Mouse (Mus musculus): ENCODE data around the gene H3f3a. TPM values are rescaled to one million over a fixed set of nuclear protein-coding genes. Genes with fewer than 3 reads are reported as not detected.

H3f3a gene
- polyA plus RNA-seq, 1 experiment, result 597 TPM

- Histone ChIP-seq H3K4me2 (ENCODE audit: low read depth) (peak overlapping the region; percentile 93), H3K27me3 (ENCODE audit: control insufficient read depth, insufficient read depth, insufficient read length) (no peaks in the 10 kb centered on the region)
- peak in 1 of 3 experiments; percentile 43 for TF ChIP-seq MYOG (IDR thresholded peaks at IDR 0.05; ENCODE audit: control insufficient read depth in 1 of 3, insufficient read depth in 1 of 3, insufficient read length in 2 of 3, low read depth in 2 of 3)
- no peak for TF ChIP-seq MAX (IDR thresholded peaks at IDR 0.05; ENCODE audit: low read depth)
- peak in 1 of 3 experiments; percentile 31 for TF ChIP-seq MYOD1 (IDR thresholded peaks at IDR 0.05; ENCODE audit: control insufficient read depth in 1 of 3, insufficient read length in 2 of 3, low read depth in 2 of 3)
Measured at GRCm38 (mm10) chr1:180777289-180777659, 36.5 kb downstream of the H3f3a start.

GRCm38 (mm10) chr1:180776494-180776893 lies 37.2 kb downstream of the H3f3a start:
- no peaks in the 10 kb centered on the region for H3K36me3 ChIP-seq (ENCODE audit: control insufficient read depth, insufficient read depth)
- H3K4me3 ChIP-seq, result no peak overlapping the region
- H3K4me2 ChIP-seq (ENCODE audit: low read depth), result peak overlapping the region; percentile 93
- no peaks in the 10 kb centered on the region for H3K27me3 ChIP-seq (ENCODE audit: control insufficient read depth, insufficient read depth, insufficient read length)
- H3ac ChIP-seq (ENCODE audit: control insufficient read depth, insufficient read length), result no peak overlapping the region
- no peaks in the 10 kb centered on the region for H3K79me2 ChIP-seq (ENCODE audit: control insufficient read depth, insufficient read depth)
- no peak for TF ChIP-seq MYOG (IDR thresholded peaks at IDR 0.05; ENCODE audit: control insufficient read depth in 1 of 3, insufficient read depth in 1 of 3, insufficient read length in 2 of 3, low read depth in 2 of 3)
- TF ChIP-seq TCF12 (IDR thresholded peaks at IDR 0.05; ENCODE audit: insufficient read depth, poor library complexity, severe bottlenecking), result no peak
- no peak for TF ChIP-seq MYOD1 (IDR thresholded peaks at IDR 0.05; ENCODE audit: control insufficient read depth in 1 of 3, insufficient read length in 2 of 3, low read depth in 2 of 3)
- TF ChIP-seq POLR2AphosphoS2 (IDR thresholded peaks at IDR 0.05; ENCODE audit: insufficient read length, low read depth), result no peak
- no peak for TF ChIP-seq POLR2A (IDR thresholded peaks at IDR 0.05; ENCODE audit: insufficient read length, low read depth)
- no peak for TF ChIP-seq TCF3 (IDR thresholded peaks at IDR 0.05; ENCODE audit: insufficient read length, low read depth)
- TF ChIP-seq REST (IDR thresholded peaks at IDR 0.05; ENCODE audit: insufficient read depth, insufficient read length), result no peak
- no peak for TF ChIP-seq E2F4 (IDR thresholded peaks at IDR 0.05; ENCODE audit: insufficient read depth)
- TF ChIP-seq SRF (IDR thresholded peaks at IDR 0.05; ENCODE audit: control insufficient read depth, insufficient read length, low read depth), result no peak
- no peak for TF ChIP-seq USF1 (IDR thresholded peaks at IDR 0.05; ENCODE audit: low read depth)
- TF ChIP-seq CEBPB (IDR thresholded peaks at IDR 0.05; ENCODE audit: insufficient read depth, poor library complexity, severe bottlenecking), result no peak
- no peak for TF ChIP-seq MAX (IDR thresholded peaks at IDR 0.05; ENCODE audit: low read depth)

More at GRCm38 (mm10) chr1:180777289-180777659, 36.5 kb downstream of the H3f3a start:
- H3K79me2 ChIP-seq (ENCODE audit: control insufficient read depth, insufficient read depth), result no peaks in the 10 kb centered on the region
- H3K4me3 ChIP-seq, result peak overlapping the region; percentile 50
- peak overlapping the region; percentile 25 for H3ac ChIP-seq (ENCODE audit: control insufficient read depth, insufficient read length)
- H3K36me3 ChIP-seq (ENCODE audit: control insufficient read depth, insufficient read depth), result no peaks in the 10 kb centered on the region

- Histone ChIP-seq H3K27me3 (ENCODE audit: control insufficient read depth, insufficient read depth, insufficient read length) (no peaks in the 10 kb centered on the region), H3ac (ENCODE audit: control insufficient read depth, insufficient read length) (no peak overlapping the region), H3K4me3 (no peak overlapping the region), H3K4me2 (ENCODE audit: low read depth) (peak overlapping the region; percentile 93), H3K79me2 (ENCODE audit: control insufficient read depth, insufficient read depth) (no peaks in the 10 kb centered on the region), H3K36me3 (ENCODE audit: control insufficient read depth, insufficient read depth) (no peaks in the 10 kb centered on the region)
- TF ChIP-seq REST (IDR thresholded peaks at IDR 0.05; ENCODE audit: insufficient read depth, insufficient read length), result no peak
- TF ChIP-seq CEBPB (IDR thresholded peaks at IDR 0.05; ENCODE audit: insufficient read depth, poor library complexity, severe bottlenecking), result no peak
- TF ChIP-seq E2F4 (IDR thresholded peaks at IDR 0.05; ENCODE audit: insufficient read depth), result no peak
- no peak for TF ChIP-seq TCF3 (IDR thresholded peaks at IDR 0.05; ENCODE audit: insufficient read length, low read depth)
- no peak for TF ChIP-seq TCF12 (IDR thresholded peaks at IDR 0.05; ENCODE audit: insufficient read depth, poor library complexity, severe bottlenecking)
- no peak for TF ChIP-seq POLR2A (IDR thresholded peaks at IDR 0.05; ENCODE audit: insufficient read length, low read depth)
- TF ChIP-seq POLR2AphosphoS2 (IDR thresholded peaks at IDR 0.05; ENCODE audit: insufficient read length, low read depth), result no peak
- no peak for TF ChIP-seq USF1 (IDR thresholded peaks at IDR 0.05; ENCODE audit: low read depth)
- no peak for TF ChIP-seq MAX (IDR thresholded peaks at IDR 0.05; ENCODE audit: low read depth)
- TF ChIP-seq MYOG (IDR thresholded peaks at IDR 0.05; ENCODE audit: control insufficient read depth in 1 of 3, insufficient read depth in 1 of 3, insufficient read length in 2 of 3, low read depth in 2 of 3), result peak in 1 of 3 experiments; percentile 17
- peak in 1 of 3 experiments; percentile 13 for TF ChIP-seq MYOD1 (IDR thresholded peaks at IDR 0.05; ENCODE audit: control insufficient read depth in 1 of 3, insufficient read length in 2 of 3, low read depth in 2 of 3)
- no peak for TF ChIP-seq SRF (IDR thresholded peaks at IDR 0.05; ENCODE audit: control insufficient read depth, insufficient read length, low read depth)
Measured at GRCm38 (mm10) chr1:180775849-180776493, 37.8 kb downstream of the H3f3a start.

DNA sequence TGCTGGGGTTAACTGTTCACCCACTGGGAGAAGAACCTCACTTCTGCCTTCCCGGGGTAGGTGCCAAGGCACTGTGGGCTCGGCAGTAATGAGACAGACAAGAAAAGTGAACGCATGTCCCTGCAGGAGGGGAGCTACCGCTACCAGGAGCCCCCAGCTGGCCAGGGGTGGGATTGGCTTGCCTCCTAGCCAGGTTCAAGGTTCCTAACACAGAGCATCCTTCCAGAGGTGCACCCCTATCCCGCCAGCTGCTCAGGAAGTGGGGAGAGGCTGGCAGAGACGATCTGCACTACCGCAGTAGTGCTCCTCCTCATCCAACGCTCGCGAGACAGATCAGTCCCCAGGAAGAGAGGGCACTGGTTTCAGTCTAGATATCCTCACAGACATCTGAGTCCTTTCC lies 38.4 kb downstream of the H3f3a start:
- TF ChIP-seq POLR2A (IDR thresholded peaks at IDR 0.05; ENCODE audit: insufficient read length, low read depth), result no peak
- no peak for TF ChIP-seq MAX (IDR thresholded peaks at IDR 0.05; ENCODE audit: low read depth)
- no peak for TF ChIP-seq TCF3 (IDR thresholded peaks at IDR 0.05; ENCODE audit: insufficient read length, low read depth)
- TF ChIP-seq REST (IDR thresholded peaks at IDR 0.05; ENCODE audit: insufficient read depth, insufficient read length), result no peak
- TF ChIP-seq E2F4 (IDR thresholded peaks at IDR 0.05; ENCODE audit: insufficient read depth), result no peak
- TF ChIP-seq SRF (IDR thresholded peaks at IDR 0.05; ENCODE audit: control insufficient read depth, insufficient read length, low read depth), result no peak
- TF ChIP-seq CEBPB (IDR thresholded peaks at IDR 0.05; ENCODE audit: insufficient read depth, poor library complexity, severe bottlenecking), result no peak
- no peak for TF ChIP-seq TCF12 (IDR thresholded peaks at IDR 0.05; ENCODE audit: insufficient read depth, poor library complexity, severe bottlenecking)
- TF ChIP-seq MYOD1 (IDR thresholded peaks at IDR 0.05; ENCODE audit: control insufficient read depth in 1 of 3, insufficient read length in 2 of 3, low read depth in 2 of 3), result no peak
- no peak for TF ChIP-seq POLR2AphosphoS2 (IDR thresholded peaks at IDR 0.05; ENCODE audit: insufficient read length, low read depth)
- TF ChIP-seq MYOG (IDR thresholded peaks at IDR 0.05; ENCODE audit: control insufficient read depth in 1 of 3, insufficient read depth in 1 of 3, insufficient read length in 2 of 3, low read depth in 2 of 3), result no peak
- no peak for TF ChIP-seq USF1 (IDR thresholded peaks at IDR 0.05; ENCODE audit: low read depth)
- Histone ChIP-seq H3K4me3 (no peak overlapping the region), H3ac (ENCODE audit: control insufficient read depth, insufficient read length) (no peak overlapping the region), H3K4me2 (ENCODE audit: low read depth) (no peak overlapping the region), H3K79me2 (ENCODE audit: control insufficient read depth, insufficient read depth) (no peaks in the 10 kb centered on the region), H3K36me3 (ENCODE audit: control insufficient read depth, insufficient read depth) (no peaks in the 10 kb centered on the region), H3K27me3 (ENCODE audit: control insufficient read depth, insufficient read depth, insufficient read length) (no peaks in the 10 kb centered on the region)

Data from myocyte (in vitro differentiated cells).